Mouse (Mus musculus) CD4-positive, CD25-positive, alpha-beta regulatory T cell, adult 2 months (primary cell): ENCODE data around the gene Tmem63c.

Experiments used
- DNase-seq: peaks from one replicate; pipeline ENCODE4 v3.0.0-alpha.2; 2012; ENCODE audit warnings: low read depth, low spot score

The Tmem63c gene

DNA sequence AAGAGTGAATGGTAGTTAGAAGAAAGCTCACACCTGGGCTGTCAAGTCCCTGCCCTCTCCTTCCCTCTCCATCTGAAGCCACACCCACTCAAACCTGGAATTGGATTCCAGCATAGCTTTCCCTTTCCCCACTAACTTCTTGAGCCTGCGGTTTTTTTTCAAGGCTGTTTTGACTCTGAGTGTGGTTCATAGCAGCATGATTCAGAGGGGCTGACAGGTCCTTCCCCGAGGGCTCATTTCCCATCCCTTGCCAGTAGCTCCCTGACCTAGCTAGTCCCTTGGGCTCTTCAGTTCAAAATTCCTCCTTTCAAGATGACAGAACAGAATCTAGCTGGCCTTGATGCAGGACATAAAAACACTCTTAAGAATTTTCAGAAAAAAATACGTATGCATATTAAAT is 26.4 kb downstream of the Tmem63c start:
- no peak for DNase-seq

DNA sequence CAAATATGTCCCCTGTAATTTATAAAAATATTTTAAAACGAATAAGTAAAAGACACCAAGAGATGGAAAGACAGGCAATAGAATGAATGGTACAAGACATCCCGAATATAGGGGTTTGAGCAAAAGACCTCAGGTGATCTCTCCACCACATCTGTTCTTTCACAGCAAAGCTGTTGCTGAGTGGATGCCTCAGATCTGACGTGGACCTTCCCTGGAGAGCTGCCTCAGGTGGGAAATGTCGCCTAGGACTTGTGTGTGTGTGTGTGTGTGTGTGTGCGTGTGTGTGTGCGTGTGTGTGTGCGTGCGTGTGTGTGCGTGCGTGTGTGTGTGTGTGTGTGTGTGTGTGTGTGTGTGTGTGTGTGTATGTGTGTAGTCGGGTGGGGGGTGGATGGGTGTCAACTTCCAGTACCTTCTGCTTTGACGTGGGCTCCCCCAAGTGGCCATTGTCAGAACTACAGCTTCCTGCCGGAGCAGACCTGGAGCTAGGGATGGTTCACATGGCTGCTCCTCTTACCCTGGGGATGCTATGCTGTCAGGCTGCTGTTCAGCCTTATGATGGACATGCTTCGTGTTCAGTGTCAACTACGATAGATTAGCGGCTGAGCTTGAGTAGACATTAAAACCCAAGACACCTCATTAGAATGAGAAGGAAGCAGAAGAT is 31.7 kb downstream of the Tmem63c start:
- peak; percentile 78 for DNase-seq

DNA sequence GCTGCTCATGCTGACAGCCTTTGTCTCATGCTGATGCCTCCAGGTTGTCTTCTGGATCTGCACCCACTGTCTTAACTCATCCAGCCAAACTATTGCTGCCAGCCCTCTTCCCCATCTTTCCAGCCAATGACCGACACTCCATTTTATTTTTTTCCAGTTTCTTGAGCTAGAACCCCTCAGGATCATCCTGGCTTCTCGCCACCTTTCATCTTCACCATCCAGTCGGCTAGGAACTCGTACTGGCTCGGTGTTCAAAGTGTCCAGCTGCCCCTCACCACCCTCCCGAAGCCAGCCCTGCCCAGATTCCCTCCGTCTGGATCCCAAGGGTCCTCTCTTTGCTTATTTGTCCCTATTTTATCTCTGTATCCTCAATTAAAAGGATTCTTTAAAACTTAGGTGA is 33.7 kb downstream of the Tmem63c start:
- no peak for DNase-seq

- no peak for DNase-seq
Measured at GRCm38 (mm10) chr12:87057066-87057465, 35.9 kb downstream of the Tmem63c start.

GRCm38 (mm10) chr12:87065446-87065845 is 44.3 kb downstream of the Tmem63c start:
- no peak for DNase-seq

- DNase-seq, result no peak
Measured at GRCm38 (mm10) chr12:87066429-87066828, 45.3 kb downstream of the Tmem63c start.

DNA sequence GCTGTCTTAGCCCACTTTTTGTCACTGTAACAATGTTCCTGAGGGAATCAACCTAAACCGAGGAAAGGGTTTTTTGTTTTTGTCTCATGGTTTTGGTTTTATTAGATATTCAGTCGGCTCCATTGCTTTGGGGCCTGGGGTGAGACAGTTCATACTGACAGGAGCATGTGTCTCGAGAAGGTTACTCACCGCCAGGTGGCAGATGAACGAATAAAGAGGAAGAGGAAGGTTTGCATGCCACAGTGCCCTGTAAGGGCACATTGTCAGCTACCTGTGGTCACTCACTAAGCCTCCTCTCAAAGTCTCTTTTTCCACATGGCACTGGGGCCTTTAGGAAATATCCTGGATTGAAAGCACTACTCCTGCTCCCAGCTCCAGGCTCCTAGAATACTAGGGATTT is 49.4 kb downstream of the Tmem63c start:
- peak; percentile 3 for DNase-seq

DNA sequence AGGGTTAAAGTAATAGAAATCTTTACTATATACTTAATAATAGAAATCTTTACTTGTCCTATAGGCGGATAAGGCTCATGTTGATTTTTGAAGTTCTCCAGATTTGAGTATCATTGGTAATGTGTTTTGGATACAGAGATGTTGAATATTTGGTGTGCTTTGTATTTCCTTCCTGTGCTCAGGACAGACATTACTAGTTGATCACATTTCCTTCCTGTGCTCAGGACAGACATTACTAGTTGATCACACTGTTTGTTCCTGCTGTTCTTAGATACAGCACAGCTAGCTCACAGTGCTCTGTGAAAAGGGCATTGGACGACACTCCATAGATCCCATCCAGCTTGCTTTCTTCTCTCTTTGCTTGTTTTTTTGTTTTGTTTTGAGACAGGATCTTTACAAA is 55.5 kb downstream of the Tmem63c start:
- no peak for DNase-seq

GRCm38 (mm10) chr12:87082797-87083196 is 61.7 kb downstream of the Tmem63c start:
- no peak for DNase-seq

DNA sequence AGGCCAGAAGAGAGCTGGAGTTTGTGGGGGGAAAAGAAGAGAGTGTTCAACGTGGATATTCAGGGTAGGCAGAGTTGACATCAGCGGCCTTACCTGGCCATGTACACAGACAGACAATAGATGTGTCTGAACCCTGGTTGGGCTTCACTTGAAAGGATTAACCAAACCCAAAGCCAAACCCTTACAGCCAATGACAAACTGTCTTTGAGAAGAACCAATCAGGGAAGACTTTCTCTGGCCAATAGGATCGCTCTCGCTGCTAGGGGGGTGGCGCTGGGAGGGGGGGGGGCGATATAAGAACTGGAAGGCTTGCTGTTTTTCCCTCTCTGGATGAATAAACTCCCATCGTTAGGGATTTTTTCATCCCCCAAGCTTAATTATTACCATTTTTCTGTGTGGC is 66.1 kb downstream of the Tmem63c start:
- DNase-seq, result no peak

- DNase-seq, result peak; percentile 43
Measured at GRCm38 (mm10) chr12:87088331-87088730, 67.2 kb downstream of the Tmem63c start.

GRCm38 (mm10) chr12:87089255-87089654 is 68.1 kb downstream of the Tmem63c start:
- no peak for DNase-seq

- DNase-seq, result no peak
Measured at GRCm38 (mm10) chr12:87089701-87090100, 68.6 kb downstream of the Tmem63c start.

- no peak for DNase-seq
Measured at GRCm38 (mm10) chr12:87091916-87092315, 70.8 kb downstream of the Tmem63c start.

- no peak for DNase-seq
Measured at GRCm38 (mm10) chr12:87093249-87093648, 72.1 kb downstream of the Tmem63c start.

GRCm38 (mm10) chr12:87093671-87094070 is 72.5 kb downstream of the Tmem63c start:
- no peak for DNase-seq

- no peak for DNase-seq
Measured at GRCm38 (mm10) chr12:87100331-87100730, 79.2 kb downstream of the Tmem63c start.

DNA sequence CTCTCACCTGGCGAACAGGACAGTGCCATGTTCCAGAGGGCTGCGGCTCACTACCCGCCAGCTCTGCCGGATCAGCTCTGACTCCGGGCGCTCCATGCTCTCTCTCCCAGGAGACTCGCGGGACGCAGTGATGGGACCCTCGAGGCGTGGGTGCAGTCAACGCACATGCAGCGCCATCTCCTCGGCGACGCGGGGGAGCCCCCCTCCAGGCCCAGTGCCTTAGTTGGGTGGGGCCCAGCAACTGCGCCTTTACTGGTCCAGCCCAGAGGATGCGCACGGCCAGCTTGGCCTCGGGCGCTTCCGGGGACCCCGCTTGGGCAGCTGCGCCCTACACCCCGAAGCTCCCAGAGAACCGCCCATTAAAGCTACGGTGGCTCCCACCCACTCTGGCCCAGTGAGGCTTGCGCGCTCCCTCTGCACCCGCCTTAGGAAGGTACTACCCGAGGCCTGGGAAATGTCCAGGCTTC is 81.1 kb downstream of the Tmem63c start, which contains the start of gene Ngb:
Ngb (minus strand) TSS at position 375 of the 467 bp plus-strand sequence.
- DNase-seq, result no peak

DNA sequence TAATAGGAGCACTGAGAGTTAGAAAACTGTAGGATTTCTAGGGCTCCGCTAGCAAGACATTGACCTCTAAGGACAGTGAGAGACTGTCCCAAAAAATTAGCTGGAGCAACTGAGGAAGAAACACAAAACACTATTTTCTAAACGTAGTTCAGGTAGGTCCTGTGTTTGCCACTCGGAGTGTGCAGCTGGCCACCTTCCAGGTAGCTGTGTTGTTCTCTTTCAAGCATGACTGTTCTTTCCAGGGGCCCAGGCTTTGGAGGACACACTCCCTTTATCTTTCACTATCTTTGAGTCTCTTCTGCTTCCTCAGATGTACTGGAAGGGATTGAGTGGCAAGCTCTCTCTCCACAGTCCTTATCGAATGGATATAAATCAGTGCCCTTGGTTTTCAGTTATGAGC is 82.3 kb downstream of the Tmem63c start:
- DNase-seq, result no peak

- DNase-seq, result no peak
Measured at GRCm38 (mm10) chr12:87104796-87105195, 83.7 kb downstream of the Tmem63c start.

GRCm38 (mm10) chr12:87107357-87107977 is 86.3 kb downstream of the Tmem63c start:
- DNase-seq, result no peak

GRCm38 (mm10) chr12:87121918-87122589 is 100.9 kb downstream of the Tmem63c start:
- DNase-seq, result no peak

GRCm38 (mm10) chr12:87127256-87127655 is 106.1 kb downstream of the Tmem63c start:
- no peak for DNase-seq
